Mouse (Mus musculus) G1E-ER4 (cell line): ENCODE measurements around the gene Npm3. TPM values are rescaled to one million over a fixed set of nuclear protein-coding genes. Genes with fewer than 3 reads are reported as not detected.

ENCODE experiments used
- GATA1 ChIP-seq: IDR thresholded peaks from one replicate; pipeline ENCODE4 v1.8.0; 2012; ENCODE audit warnings: low read length, inconsistent platforms
- polyA plus RNA-seq: library from polyadenylated mRNA; stranded (reverse); fragments of >175 nt; gene quantifications from 2 replicates; pipeline ENCODE4 v1.2.3, GENCODE M21; 2012

Npm3 gene
- polyA plus RNA-seq, 1 experiment, result 234 TPM

- TF ChIP-seq GATA1, result no peak
Measured at GRCm38 (mm10) chr19:45742218-45742983, 7.0 kb downstream of the Npm3 start, which contains the start of gene Fgf8. TSS of gene Fgf8 (minus strand) at chr19:45742915.

GRCm38 (mm10) chr19:45741431-45742217 lies 7.8 kb downstream of the Npm3 start:
- TF ChIP-seq GATA1, result no peak

GRCm38 (mm10) chr19:45740817-45741216 lies 8.6 kb downstream of the Npm3 start:
- no peak for TF ChIP-seq GATA1

- TF ChIP-seq GATA1, result no peak
Measured at GRCm38 (mm10) chr19:45740233-45740632, 9.2 kb downstream of the Npm3 start.

GRCm38 (mm10) chr19:45738521-45738920 lies 10.9 kb downstream of the Npm3 start:
- TF ChIP-seq GATA1, result no peak

DNA sequence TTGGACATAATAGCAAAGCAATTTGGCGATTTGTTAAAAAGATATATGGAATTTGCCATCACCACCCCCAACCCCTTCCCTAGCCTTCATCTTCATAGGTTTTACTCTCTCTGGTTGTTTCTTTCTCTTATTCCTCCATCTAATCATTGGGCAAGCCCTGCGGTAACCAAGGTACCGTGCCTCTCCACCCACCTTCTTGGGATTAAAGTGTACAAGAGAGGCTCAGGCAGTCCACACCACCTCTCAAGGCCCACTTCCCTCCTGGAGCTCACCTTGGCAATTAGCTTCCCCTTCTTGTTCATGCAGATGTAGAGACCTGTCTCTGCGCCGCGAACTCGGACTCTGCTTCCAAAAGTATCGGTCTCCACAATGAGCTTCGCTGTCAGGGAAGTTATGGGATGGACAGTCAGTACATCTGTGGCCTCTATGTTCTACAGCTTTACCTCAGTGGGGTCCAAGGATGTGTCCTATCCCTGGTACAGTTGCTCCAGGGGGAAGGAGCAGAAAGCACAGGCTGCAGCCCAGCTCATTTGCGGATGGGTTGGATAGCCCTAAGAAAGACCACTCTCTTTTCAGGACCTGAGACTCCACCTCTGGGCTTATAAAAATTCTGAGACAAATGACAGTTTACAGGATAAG lies 11.4 kb downstream of the Npm3 start:
- TF ChIP-seq GATA1, result no peak

- TF ChIP-seq GATA1, result no peak
Measured at GRCm38 (mm10) chr19:45737208-45737845, 12.1 kb downstream of the Npm3 start.

GRCm38 (mm10) chr19:45736855-45737207 lies 12.6 kb downstream of the Npm3 start:
- no peak for TF ChIP-seq GATA1

- TF ChIP-seq GATA1, result no peak
Measured at GRCm38 (mm10) chr19:45736241-45736640, 13.2 kb downstream of the Npm3 start.

DNA sequence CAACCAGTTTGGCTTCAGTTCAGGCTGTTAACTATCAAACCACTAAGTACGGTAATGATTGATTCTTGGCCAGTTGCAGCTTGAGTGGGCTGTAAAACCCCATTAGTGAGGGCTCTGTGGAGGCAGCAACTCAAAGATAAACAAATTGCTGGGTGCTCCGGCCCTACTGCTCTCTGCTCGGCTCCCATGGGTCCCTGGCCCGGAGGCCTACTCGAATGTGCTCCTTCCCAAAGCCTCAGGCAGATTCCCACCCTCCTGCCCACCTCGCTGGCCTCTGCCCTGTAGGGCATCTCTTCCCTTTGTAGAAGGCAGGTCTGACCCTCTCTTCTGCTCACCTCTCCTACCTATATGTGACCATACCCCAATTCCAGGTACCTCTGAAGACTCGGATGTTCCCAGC lies 14.6 kb downstream of the Npm3 start:
- TF ChIP-seq GATA1, result no peak

DNA sequence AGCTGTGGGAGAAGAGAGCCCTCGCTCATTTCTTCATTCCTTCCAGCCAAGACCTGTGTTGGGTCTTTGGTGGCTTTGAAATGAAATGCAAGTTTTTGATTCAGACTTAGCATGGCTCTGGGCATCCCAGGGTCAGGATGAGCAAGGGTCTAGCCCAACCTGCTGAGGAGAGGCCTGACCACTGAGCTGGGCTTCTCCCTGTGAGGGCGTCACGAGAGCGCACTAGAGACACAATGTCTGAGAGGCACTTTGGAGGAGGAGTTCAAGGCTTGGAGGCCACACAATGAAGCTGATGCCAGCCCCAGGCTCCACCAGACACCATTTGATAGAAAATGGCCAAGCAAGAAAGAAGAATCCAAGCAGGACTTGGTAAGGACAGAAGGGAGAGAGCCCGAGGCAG lies 15.2 kb downstream of the Npm3 start:
- TF ChIP-seq GATA1, result no peak

DNA sequence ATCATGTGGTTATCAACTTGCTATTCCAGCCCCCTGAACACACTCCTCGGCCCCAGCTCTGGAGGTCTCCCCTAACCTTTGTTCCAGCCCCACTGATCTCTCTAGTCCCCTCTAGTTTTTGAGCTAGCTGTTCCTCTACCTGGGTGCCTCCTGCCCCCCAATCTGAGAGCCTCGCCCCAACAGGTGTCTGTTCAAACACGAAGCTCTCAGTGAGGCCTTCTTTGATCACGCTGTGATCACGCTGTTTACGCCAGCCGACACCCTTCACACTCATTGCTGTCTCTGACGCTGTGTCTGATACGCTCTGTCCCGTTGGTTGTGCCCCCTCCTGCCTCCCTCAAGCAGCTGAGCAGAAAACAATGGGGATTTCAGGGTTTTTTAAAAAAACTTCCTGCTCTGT lies 15.8 kb downstream of the Npm3 start:
- TF ChIP-seq GATA1, result no peak

DNA sequence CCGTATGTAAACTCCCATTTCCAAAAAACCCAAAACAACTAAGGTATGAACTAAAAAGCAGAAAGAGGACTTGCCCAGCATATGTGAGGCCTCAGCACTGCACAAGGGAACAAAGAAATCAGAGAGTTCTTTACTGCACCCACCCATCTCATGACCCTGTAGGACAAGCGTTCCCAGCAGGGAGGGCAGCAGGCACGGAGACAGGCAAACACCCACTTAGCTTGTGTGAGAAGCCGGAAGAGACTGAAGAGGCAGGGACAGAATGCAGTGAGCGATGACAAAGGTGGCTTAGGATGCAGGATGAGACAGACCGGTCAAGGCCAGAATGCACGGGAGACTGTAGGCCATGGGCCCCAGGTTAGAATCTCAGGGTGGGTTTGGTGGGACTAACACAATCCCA lies 17.7 kb downstream of the Npm3 start:
- TF ChIP-seq GATA1, result no peak

DNA sequence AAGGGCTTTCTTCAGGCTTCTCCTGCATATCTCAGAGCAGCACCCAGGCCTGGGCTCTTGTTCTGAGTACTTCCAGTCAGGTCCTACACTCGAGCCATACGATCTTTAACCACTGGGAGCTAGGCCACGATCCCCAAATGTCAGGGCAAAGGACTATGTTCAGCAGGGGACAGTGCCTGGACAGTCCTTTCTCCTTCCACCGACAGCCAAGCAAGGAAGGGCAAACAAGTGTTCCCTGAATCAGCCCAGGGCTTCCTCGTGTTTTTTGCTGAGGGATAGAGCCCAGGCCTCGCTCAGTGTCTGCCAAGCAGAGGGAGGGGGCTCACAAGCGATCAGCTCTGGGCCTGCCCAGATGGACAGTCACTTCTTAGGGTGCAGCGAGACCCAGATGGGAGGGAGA lies 19.3 kb downstream of the Npm3 start:
- TF ChIP-seq GATA1, result no peak

GRCm38 (mm10) chr19:45727231-45727630 lies 22.2 kb downstream of the Npm3 start:
- no peak for TF ChIP-seq GATA1
